Mouse (Mus musculus) gastrocnemius, postnatal 25 days (tissue): ENCODE results near the gene Vmn1r28. TPM values are rescaled to one million over a fixed set of nuclear protein-coding genes. Genes with fewer than 3 reads are reported as not detected.
"Not testable (repeated sequence)": the region's sequence is repeated elsewhere in the genome, so short reads cannot be mapped to it uniquely, and the experiment has no call there.

ENCODE experiments used
- DNase-seq: peaks from one replicate; pipeline ENCODE4 v3.0.0; 2022
- long read RNA-seq, 2 experiments: library from polyadenylated mRNA; stranded (forward); transcript quantifications; one replicate each; pipeline ENCODE4 v2.0.0; 2021
- total RNA-seq, 2 experiments: library from RNA; stranded (reverse); gene quantifications; 1 replicate in 1 of 2; 2 replicates in 1 of 2; pipeline ENCODE4 v1.2.3; 2021

Vmn1r28 gene
- not detected for total RNA-seq
- long read RNA-seq, experiment 1 = 0 reads
- long read RNA-seq, experiment 2 = 0 reads

DNA sequence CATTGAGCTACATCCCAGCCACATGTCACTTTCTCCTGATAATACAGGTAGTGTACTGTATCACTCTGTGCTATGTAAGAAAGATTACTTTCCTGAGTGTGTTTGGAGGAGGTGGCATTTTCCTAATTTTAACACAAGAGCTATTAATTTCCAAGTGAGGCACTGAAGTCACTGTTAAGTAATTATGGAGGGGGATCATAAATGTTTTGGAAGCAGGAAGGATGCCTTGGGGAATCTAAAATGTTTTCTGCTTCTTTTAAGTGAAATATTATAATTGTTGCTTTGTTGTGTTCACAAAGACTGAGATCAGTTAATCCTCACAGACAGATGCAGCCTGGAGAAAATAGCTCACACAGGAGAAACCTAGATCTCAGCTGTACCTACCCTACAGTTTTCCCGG lies at the start of gene Vmn1r28:
Gene Vmn1r28 (plus strand): TSS at position 301 of the 400 bp plus-strand sequence.
- DNase-seq = no peak

DNA sequence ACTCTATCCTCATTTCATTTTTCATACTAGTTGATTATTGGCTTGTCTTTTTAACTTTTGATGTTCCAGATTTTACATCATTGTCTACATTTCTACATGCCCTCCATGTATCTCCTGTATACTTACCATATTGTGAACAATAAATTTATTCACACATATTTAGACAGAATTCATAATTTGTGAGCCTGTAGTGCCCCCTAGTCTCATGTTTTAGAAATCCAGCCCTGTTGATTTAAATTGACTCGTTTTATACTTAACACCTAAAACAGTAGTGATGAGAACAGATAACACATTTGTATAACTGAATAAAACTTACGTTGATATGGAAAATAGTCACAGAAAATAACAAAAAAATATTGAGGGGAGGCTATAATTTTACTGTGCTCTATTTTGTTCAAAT lies 45.7 kb upstream of the Vmn1r28 start:
- DNase-seq = no peak

DNA sequence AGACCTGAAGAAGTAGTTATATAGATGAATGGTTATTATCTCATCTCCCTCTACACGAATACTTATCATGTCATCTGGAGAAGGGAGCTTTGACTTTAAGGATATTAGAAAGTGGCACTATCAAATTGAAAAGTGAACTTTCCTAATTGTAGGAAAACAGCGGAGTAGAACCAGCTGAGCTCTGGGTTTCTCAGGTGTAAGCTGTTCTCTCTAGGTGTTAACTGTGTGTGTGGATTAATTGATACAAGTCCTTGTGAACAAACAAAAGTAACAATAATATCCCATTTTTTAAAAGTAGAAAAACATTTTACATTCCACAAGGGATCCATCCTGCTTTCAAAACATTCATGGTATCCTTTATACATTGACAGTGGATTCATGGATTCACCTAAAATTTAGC lies 43.1 kb upstream of the Vmn1r28 start, which contains the start of gene Vmn1r27:
Gene Vmn1r27 (minus strand): TSS at position 101 of the 400 bp plus-strand sequence.
- no peak for DNase-seq

DNA sequence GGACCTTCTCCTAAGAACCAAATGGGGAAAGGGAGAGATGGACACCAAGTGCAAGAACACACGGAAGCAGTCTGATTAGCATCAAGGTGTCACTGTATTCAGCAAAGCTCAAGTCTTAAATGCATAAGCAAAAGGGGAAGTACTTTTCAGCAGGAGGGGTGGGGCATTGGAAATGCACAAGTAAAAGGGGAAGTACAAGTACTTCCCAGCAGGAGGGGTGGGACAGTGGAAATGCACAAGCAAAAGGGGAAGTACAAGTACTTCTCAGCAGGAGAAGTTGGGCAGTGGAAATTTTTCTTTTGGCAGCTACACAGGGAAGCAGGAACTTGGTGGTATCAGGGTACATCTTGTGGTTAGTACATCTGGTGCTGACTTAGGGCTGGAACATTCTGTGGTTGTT lies 17.8 kb downstream of the Vmn1r28 start:
- DNase-seq = not testable (repeated sequence)

DNA sequence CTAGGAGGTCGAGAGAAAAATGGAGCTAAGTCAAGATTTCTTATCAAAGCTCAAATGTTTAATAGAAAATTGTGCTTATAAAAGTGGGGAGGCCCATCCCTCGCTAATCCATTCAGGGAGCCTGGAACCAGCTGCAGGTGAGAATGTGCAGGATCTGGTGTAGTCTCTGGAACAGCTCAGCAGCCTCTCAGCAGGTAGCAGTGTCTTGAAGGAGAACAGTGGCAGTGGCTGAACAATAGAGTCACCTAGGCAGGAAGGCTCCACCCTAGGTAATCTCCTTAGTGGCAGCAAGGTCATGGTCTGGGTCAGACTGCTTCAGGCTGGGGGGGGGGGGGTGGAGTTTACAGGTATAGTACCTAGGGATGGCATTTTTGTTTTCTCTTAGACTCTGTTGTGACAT lies 30.4 kb downstream of the Vmn1r28 start:
- DNase-seq = no peak

DNA sequence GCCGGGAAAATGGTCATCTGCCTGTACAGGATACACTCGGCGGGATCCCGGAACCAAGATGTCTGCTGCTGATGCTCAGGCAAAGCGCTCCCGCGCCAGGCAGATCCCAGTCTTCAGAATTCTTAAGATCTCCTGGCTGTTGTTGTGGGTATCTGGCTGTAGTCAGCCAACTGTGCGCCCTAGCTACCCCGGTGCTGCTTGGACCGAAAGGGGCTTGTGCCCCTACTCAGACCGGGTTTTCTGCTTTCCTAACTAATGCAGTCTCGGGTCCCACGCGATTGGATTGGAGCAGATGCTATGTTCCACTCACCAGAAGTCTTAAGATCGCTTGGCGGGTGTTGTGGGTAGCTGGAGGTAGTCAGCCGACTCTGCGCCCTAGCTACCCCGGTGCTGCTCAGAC lies 36.7 kb downstream of the Vmn1r28 start:
- not testable (repeated sequence) for DNase-seq

DNA sequence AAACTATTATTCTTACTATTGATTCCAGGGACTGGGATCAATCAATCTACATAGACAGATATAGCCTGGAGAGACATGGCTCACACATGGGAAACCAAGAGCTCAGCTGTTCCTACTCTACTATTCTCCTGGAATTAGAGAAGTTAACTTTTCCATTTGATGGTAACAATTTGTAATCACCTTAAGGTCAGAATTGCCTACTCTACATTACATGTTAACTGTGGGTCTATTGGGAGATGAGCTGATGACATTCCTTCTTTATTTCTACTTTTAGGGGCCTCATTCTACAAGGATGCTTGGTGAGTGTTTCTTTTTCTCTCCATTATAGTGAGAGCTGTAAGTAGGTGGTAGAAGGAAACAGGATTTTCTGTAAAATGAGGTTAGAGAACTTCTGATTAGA lies 39.4 kb downstream of the Vmn1r28 start, which contains the start of gene Vmn1r29:
Gene Vmn1r29 (plus strand): TSS at position 301 of the 400 bp plus-strand sequence.
- no peak for DNase-seq

Other genes starting within 250 kb of the Vmn1r28 start
- not detected for gene Vmn1r26, start 246.9 kb upstream of the Vmn1r28 start, total RNA-seq
- gene Vmn1r27, start 43.2 kb upstream of the Vmn1r28 start, total RNA-seq = not detected
- not detected for gene Vmn1r29, start 39.5 kb downstream of the Vmn1r28 start, total RNA-seq
- gene Vmn1r30, start 181.3 kb downstream of the Vmn1r28 start, total RNA-seq = not detected
- gene Vmn1r31, start 213.3 kb downstream of the Vmn1r28 start, total RNA-seq = not detected